Mouse (Mus musculus) small intestine, adult 2 months (tissue): Measurements from ENCODE around the gene Mfng.

Experiments
- CTCF ChIP-seq: fragments of 200-500 bp; IDR thresholded peaks from 2 replicates; pipeline ENCODE4 v1.5.1; 2012; ENCODE audit warnings: low read depth, mild to moderate bottlenecking, control low read depth, inconsistent platforms, low read length, moderate library complexity, mixed read lengths; ENCODE audit not compliant: insufficient replicate concordance, insufficient read length; ENCODE audit errors: extremely low read depth
- POLR2A ChIP-seq: fragments of 200-500 bp; IDR thresholded peaks from 2 replicates; pipeline ENCODE4 v1.6.1; 2012; ENCODE audit warnings: low read depth, mild to moderate bottlenecking, control low read depth, inconsistent platforms, low read length, moderate library complexity

GRCm38 (mm10) chr15:78726697-78727096, 46.6 kb downstream of the Mfng start:
- no peak for TF ChIP-seq CTCF
- TF ChIP-seq POLR2A: no peak
